In the genomic region with DNA sequence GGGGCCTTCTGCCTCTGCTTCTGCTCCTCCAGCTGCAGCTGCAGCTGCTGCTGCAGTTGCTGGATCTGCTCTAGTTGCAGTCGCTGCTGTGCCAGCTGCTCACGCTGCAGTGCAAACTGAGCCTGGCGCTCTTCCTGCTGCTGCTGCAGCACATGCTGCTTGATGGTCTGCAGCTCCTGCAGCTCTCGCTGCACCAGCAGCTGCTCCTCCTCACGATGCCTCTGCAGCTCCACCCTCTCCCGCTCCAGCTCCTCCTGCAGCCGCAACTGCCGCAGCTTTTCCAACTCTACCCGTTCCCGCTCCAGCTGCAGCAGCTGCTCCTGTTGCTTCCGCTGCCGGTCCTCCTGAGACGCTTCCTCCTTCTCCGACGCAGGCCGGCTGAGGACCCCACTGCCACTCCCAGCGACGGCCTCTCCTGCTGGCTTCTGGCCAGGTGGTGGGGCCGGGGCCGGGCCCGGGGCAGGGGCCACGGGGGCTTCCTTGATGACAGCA, we compare ENCODE assay signal across 10 mouse cellular contexts. TPM values are rescaled to one million over a fixed set of nuclear protein-coding genes. Genes with fewer than 3 reads are reported as not detected.
DNase-seq lines count a peak whose midpoint lies in the region; ATAC-seq and TF ChIP-seq lines count a peak whose summit lies in the region.
"Had no signal": no experiment of that assay in that cellular context is flagged by ENCODE, and none has a peak within 500 bp of the region (broad histone marks: within the 10 kb centered on the region; RNA-seq: fewer than 3 reads in every experiment).

No protein-coding gene starts in this region.

- TF ChIP-seq POLR2A in cortical plate, adult 2 months (IDR thresholded peaks at IDR 0.05; ENCODE audit: extremely low read depth, insufficient read depth, low read length): no peak

- DNase-seq in heart, adult 18-20 months: no peak
- DNase-seq in hindbrain, embryonic 14.5 days (ENCODE audit: low spot score): no peak
- peak; percentile 45 for DNase-seq in midbrain, embryonic 10.5 days (ENCODE audit: low spot score)
- no peak for DNase-seq in left cerebral cortex, adult 9 months (ENCODE audit: low spot score in 2 of 2)
- DNase-seq in adrenal gland, postnatal 14 days: no peak
- DNase-seq in left cerebral cortex, postnatal 25 days (ENCODE audit: low spot score in 2 of 2): no peak

- intact Hi-C loops in left cerebral cortex, postnatal 25 days (cut with DNase I): no loop called here

- H3K4me2 ChIP-seq in heart, embryonic 12.5 days: peak overlapping the region; percentile 73
- peak overlapping the region; percentile 24 for H3K4me2 ChIP-seq in hindbrain, embryonic 14.5 days (replicated peaks)

- no peak for TF ChIP-seq CTCF in cortical plate, adult 2 months (IDR thresholded peaks at IDR 0.05; ENCODE audit: extremely low read depth, insufficient read depth, low read length)

- peak overlapping the region; percentile 37 for H3K4me3 ChIP-seq in heart, embryonic 12.5 days
- H3K4me3 ChIP-seq in cortical plate, adult 2 months (ENCODE audit: insufficient read depth, low read length): no peak overlapping the region
- H3K4me3 ChIP-seq in hindbrain, embryonic 14.5 days (replicated peaks; ENCODE audit: low read length): no peak overlapping the region
- H3K4me3 ChIP-seq in midbrain, embryonic 10.5 days: peak overlapping the region; percentile 48

- no peak overlapping the region for H3K27ac ChIP-seq in heart, embryonic 12.5 days (ENCODE audit: poor library complexity, severe bottlenecking)
- 0 out of 2 replicates have a peak overlapping the region, but pooled peaks have one; percentile 9 for H3K27ac ChIP-seq in cortical plate, adult 2 months (ENCODE audit: insufficient read depth, low read length)
- no peak overlapping the region for H3K27ac ChIP-seq in hindbrain, embryonic 14.5 days
- H3K27ac ChIP-seq in midbrain, embryonic 10.5 days (replicated peaks): peak overlapping the region; percentile 69

- H3K27me3 ChIP-seq in heart, embryonic 12.5 days (replicated peaks): peaks cover 42% of the 10 kb centered on the region
- H3K27me3 ChIP-seq in hindbrain, embryonic 14.5 days (ENCODE audit: control insufficient read depth, insufficient read depth, low read length): no peaks in the 10 kb centered on the region
- peaks cover 79% of the 10 kb centered on the region for H3K27me3 ChIP-seq in midbrain, embryonic 10.5 days (ENCODE audit: low read depth, poor library complexity, severe bottlenecking)

- H3K9ac ChIP-seq in heart, embryonic 12.5 days: peak overlapping the region; percentile 54
- H3K9ac ChIP-seq in hindbrain, embryonic 14.5 days: no peak overlapping the region

- no peaks in the 10 kb centered on the region for H3K36me3 ChIP-seq in heart, embryonic 12.5 days
- H3K36me3 ChIP-seq in hindbrain, embryonic 14.5 days (replicated peaks; ENCODE audit: control insufficient read depth, insufficient read depth): peaks cover 80% of the 10 kb centered on the region
- H3K36me3 ChIP-seq in midbrain, embryonic 10.5 days: peaks cover 61% of the 10 kb centered on the region

- 9% methylated on average over 22 of the region's 22 CpGs for WGBS in heart, embryonic 12.5 days
- WGBS in hindbrain, embryonic 14.5 days: 13% methylated on average over 22 of the region's 22 CpGs
- 13% methylated on average over 22 of the region's 22 CpGs for WGBS in midbrain, embryonic 10.5 days

- H3K4me1 ChIP-seq in heart, embryonic 12.5 days (replicated peaks): peaks cover 41% of the 10 kb centered on the region
- H3K4me1 ChIP-seq in cortical plate, adult 2 months (ENCODE audit: control insufficient read depth, insufficient read depth, low read length): peaks cover 2% of the 10 kb centered on the region; the same call in 1 of the 2 replicates
- H3K4me1 ChIP-seq in hindbrain, embryonic 14.5 days (replicated peaks; ENCODE audit: control insufficient read depth, insufficient read depth, low read length): no peaks in the 10 kb centered on the region; the same call in 1 of the 2 replicates
- H3K4me1 ChIP-seq in midbrain, embryonic 10.5 days: peaks cover 20% of the 10 kb centered on the region

- H3K9me3 ChIP-seq in heart, embryonic 12.5 days (replicated peaks): no peaks in the 10 kb centered on the region
- no peaks in the 10 kb centered on the region for H3K9me3 ChIP-seq in hindbrain, embryonic 14.5 days (ENCODE audit: control insufficient read depth, low read length)
- no peaks in the 10 kb centered on the region for H3K9me3 ChIP-seq in midbrain, embryonic 10.5 days (replicated peaks)
- H3K9me3 ChIP-seq: G1E had no signal

- ATAC-seq in heart, embryonic 12.5 days (ENCODE audit: insufficient number of reproducible peaks, low FRiP score): no peak
- no peak for ATAC-seq in hindbrain, embryonic 14.5 days (ENCODE audit: low FRiP score)

RNA-seq across cellular contexts. Expression of a gene that starts 16.7 kb away (rescaled TPM):
- polyA plus RNA-seq in heart, embryonic 12.5 days (2016; fragmentation: Nextera tagmentation; extraction: Ambion mirVana): 48.0 and 51.1 TPM in 2 replicates
- total RNA-seq in heart, adult 18-20 months (2021): 10 to 100 TPM; 37.4 to 48.3 TPM
- polyA plus RNA-seq in cortical plate, adult 2 months (2012; rRNA removed): 26.1 TPM in 2 replicates
- 44.8 and 48.7 TPM in 2 replicates for polyA plus RNA-seq in hindbrain, embryonic 14.5 days (2014; fragmentation: Nextera tagmentation; extraction: Ambion mirVana)
- 71.2 and 80.2 TPM in 2 replicates for polyA plus RNA-seq in midbrain, embryonic 10.5 days (2016; fragmentation: Nextera tagmentation; extraction: Ambion mirVana)
- total RNA-seq in adrenal gland, postnatal 14 days (2021): 76.2 and 76.5 TPM in 2 replicates
- total RNA-seq in left cerebral cortex, postnatal 25 days (2021): 10 to 100 TPM; 29.8 to 36.9 TPM

RNA-seq across cellular contexts. Expression of a gene that starts 28.0 kb away (rescaled TPM):
- 32.8 and 37.0 TPM in 2 replicates for polyA plus RNA-seq in heart, embryonic 12.5 days (2016; fragmentation: Nextera tagmentation; extraction: Ambion mirVana)
- 10 to 100 TPM; 83.4 to 86.8 TPM for total RNA-seq in heart, adult 18-20 months (2021)
- 76.2 and 82.3 TPM in 2 replicates for polyA plus RNA-seq in cortical plate, adult 2 months (2012; rRNA removed)
- 49.9 and 50.9 TPM in 2 replicates for polyA plus RNA-seq in hindbrain, embryonic 14.5 days (2014; fragmentation: Nextera tagmentation; extraction: Ambion mirVana)
- 32.2 and 39.6 TPM in 2 replicates for polyA plus RNA-seq in midbrain, embryonic 10.5 days (2016; fragmentation: Nextera tagmentation; extraction: Ambion mirVana)
- total RNA-seq in adrenal gland, postnatal 14 days (2021): 54.2 and 66.6 TPM in 2 replicates
- total RNA-seq in left cerebral cortex, postnatal 25 days (2021): 10 to 100 TPM; 81.9 to 88.7 TPM

RNA-seq across cellular contexts. Expression of a gene that starts 30.9 kb away (rescaled TPM):
- 0.31 and 0.37 TPM in 2 replicates for polyA plus RNA-seq in heart, embryonic 12.5 days (2016; fragmentation: Nextera tagmentation; extraction: Ambion mirVana)
- under 1 TPM in 1 of 2 experiments, not detected in 1; 0.36 TPM for total RNA-seq in heart, adult 18-20 months (2021)
- 0.10 TPM in 1 of 2 replicates, not detected in the other for polyA plus RNA-seq in cortical plate, adult 2 months (2012; rRNA removed)
- polyA plus RNA-seq in hindbrain, embryonic 14.5 days (2014; fragmentation: Nextera tagmentation; extraction: Ambion mirVana): not detected in 2 replicates
- polyA plus RNA-seq in midbrain, embryonic 10.5 days (2016; fragmentation: Nextera tagmentation; extraction: Ambion mirVana): 0.78 and 0.87 TPM in 2 replicates
- total RNA-seq in adrenal gland, postnatal 14 days (2021): 1.4 and 20.2 TPM in 2 replicates
- total RNA-seq in left cerebral cortex, postnatal 25 days (2021): not detected
- total RNA-seq: layer of hippocampus, postnatal 10 days had no signal

RNA-seq across cellular contexts. Expression of a gene that starts 58.2 kb away (rescaled TPM):
- 2.4 and 3.1 TPM in 2 replicates for polyA plus RNA-seq in heart, embryonic 12.5 days (2016; fragmentation: Nextera tagmentation; extraction: Ambion mirVana)
- total RNA-seq in heart, adult 18-20 months (2021): 1 to 10 TPM; 1.4 to 1.8 TPM
- polyA plus RNA-seq in cortical plate, adult 2 months (2012; rRNA removed): 1.6 and 1.7 TPM in 2 replicates
- polyA plus RNA-seq in hindbrain, embryonic 14.5 days (2014; fragmentation: Nextera tagmentation; extraction: Ambion mirVana): 2.4 and 2.9 TPM in 2 replicates
- polyA plus RNA-seq in midbrain, embryonic 10.5 days (2016; fragmentation: Nextera tagmentation; extraction: Ambion mirVana): 2.6 and 3.8 TPM in 2 replicates
- 4.1 and 4.4 TPM in 2 replicates for total RNA-seq in adrenal gland, postnatal 14 days (2021)
- total RNA-seq in left cerebral cortex, postnatal 25 days (2021): 1 to 10 TPM; 1.7 to 2.2 TPM

Comparison
In these comparisons a context has a peak if more than half of its experiments do, and no peak if none do; other contexts are left out.
1. H3K27ac ChIP-seq: peak in cortical plate, adult 2 months (single experiment) and midbrain, embryonic 10.5 days (single experiment); none in heart, embryonic 12.5 days (single experiment) and hindbrain, embryonic 14.5 days (single experiment).
2. H3K4me3 ChIP-seq: peak in heart, embryonic 12.5 days (single experiment) and midbrain, embryonic 10.5 days (single experiment); none in cortical plate, adult 2 months (single experiment) and hindbrain, embryonic 14.5 days (single experiment).